Mouse (Mus musculus) kidney, embryonic 14.5 days (tissue): ENCODE data around the gene Arl9. TPM values are rescaled to one million over a fixed set of nuclear protein-coding genes. Genes with fewer than 3 reads are reported as not detected.

Source experiments
- ATAC-seq: fragments of 200-750 bp; cut with Nextera tagmentation; 2 replicates; pipeline ENCODE4 v1.8.0; 2017; ENCODE audit warnings: moderate number of reproducible peaks, mild to moderate bottlenecking, moderate TSS enrichment, moderate library complexity; ENCODE audit not compliant: low FRiP score, low TSS enrichment
- H3K27ac ChIP-seq: fragments of 300-500 bp; sonication (generic); 2 replicates; pipeline ENCODE4 v1.5.1; 2014; ENCODE audit warnings: low read depth, mild to moderate bottlenecking, low read length, moderate library complexity, mixed read lengths
- H3K27me3 ChIP-seq: fragments of 300-500 bp; sonication (generic); 2 replicates; pipeline ENCODE4 v1.6.1; 2014; ENCODE audit warnings: mild to moderate bottlenecking, low read length; ENCODE audit not compliant: control insufficient read depth, insufficient read depth
- H3K36me3 ChIP-seq: fragments of 300-500 bp; sonication (generic); 2 replicates; pipeline ENCODE4 v1.6.1; 2014; ENCODE audit warnings: low read length, mixed read lengths; ENCODE audit not compliant: control insufficient read depth, insufficient read depth
- H3K4me1 ChIP-seq: fragments of 300-500 bp; sonication (generic); 2 replicates; pipeline ENCODE4 v1.6.1; 2014; ENCODE audit warnings: low read length, mixed read lengths; ENCODE audit not compliant: control insufficient read depth, insufficient read depth
- H3K4me2 ChIP-seq: fragments of 300-500 bp; sonication (generic); replicated peaks from 2 replicates; pipeline ENCODE4 v1.6.1; 2014; ENCODE audit warnings: low read depth, mild to moderate bottlenecking, low read length
- H3K4me3 ChIP-seq: fragments of 300-500 bp; sonication (generic); 2 replicates; pipeline ENCODE4 v1.5.1; 2014; ENCODE audit warnings: mild to moderate bottlenecking, low read length
- H3K9ac ChIP-seq: fragments of 300-500 bp; sonication (generic); 2 replicates; pipeline ENCODE4 v1.6.1; 2014; ENCODE audit warnings: low read depth, mild to moderate bottlenecking, low read length, moderate library complexity
- H3K9me3 ChIP-seq: fragments of 300-500 bp; sonication (generic); 2 replicates; pipeline ENCODE4 v1.6.1; 2016; ENCODE audit warnings: low read length; ENCODE audit not compliant: control insufficient read depth
- WGBS: fragments of 180-500 bp; shearing (Covaris S2); extraction: QIAGEN DNeasy Blood & Tissue Kit; methylation state at CpG from one replicate; pipeline ENCODE4 v1.1.7; 2014; 5-methylcytosine and 5-hydroxymethylcytosine counted together
- polyA plus RNA-seq: library from polyadenylated mRNA; unstranded; fragments of >200 nt; fragmentation: Nextera tagmentation; extraction: Ambion mirVana; gene quantifications from 2 replicates; pipeline ENCODE4 v1.2.1, GENCODE M21; 2014

The Arl9 gene
- polyA plus RNA-seq, 1 experiment from 2014 or later, result not detected

DNA sequence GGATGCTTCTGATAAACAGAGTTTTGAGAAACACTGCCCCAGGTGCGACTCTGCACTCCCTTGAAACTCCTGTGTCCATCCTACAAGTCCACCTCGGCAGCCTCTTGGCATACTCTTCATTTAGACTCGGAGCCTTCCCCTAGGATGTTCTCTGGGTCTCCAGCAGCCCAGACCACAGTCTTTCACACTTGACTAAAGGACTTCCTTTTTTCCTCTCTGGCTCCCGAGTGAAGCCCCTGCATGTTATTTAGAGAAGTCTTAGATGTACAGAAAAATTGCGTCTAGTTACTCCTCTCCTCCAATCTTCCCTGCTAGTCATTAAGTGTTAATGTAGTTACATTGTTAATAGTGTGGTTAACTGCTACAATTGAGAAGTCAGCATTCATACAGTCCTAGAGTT lies 40.5 kb downstream of the Arl9 start:
- Histone ChIP-seq H3K27ac (no peak overlapping the region), H3K36me3 (no peaks in the 10 kb centered on the region), H3K4me2 (no peak overlapping the region), H3K9ac (no peak overlapping the region), H3K4me1 (no peaks in the 10 kb centered on the region), H3K27me3 (no peaks in the 10 kb centered on the region), H3K9me3 (no peaks in the 10 kb centered on the region), H3K4me3 (no peak overlapping the region)
- ATAC-seq, result no peak
- 72% methylated on average over 5 of the region's 5 CpGs for WGBS

DNA sequence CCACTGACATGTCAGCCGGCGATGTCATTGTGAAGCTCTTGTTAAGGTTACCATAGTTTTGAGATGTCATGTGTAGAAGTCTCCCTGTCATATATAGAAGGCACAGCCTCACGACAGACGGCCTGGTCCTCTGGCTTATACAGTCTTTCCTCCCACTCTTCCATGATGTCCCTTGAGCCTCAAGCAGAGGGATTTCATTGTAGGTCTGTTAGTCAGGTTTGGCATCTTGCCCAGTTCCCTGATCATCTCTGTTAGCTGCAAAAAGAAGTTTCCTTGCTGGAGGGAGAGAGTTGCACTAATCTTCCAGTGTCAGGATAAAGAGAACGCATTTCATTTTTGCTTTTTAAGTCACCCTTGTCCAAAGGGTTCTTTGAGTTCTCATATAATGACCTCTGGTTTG lies 48.8 kb downstream of the Arl9 start:
- H3K4me3 ChIP-seq, result no peak overlapping the region
- no peak overlapping the region for H3K27ac ChIP-seq
- 91% methylated on average over 5 of the region's 5 CpGs for WGBS
- no peaks in the 10 kb centered on the region for H3K36me3 ChIP-seq
- no peaks in the 10 kb centered on the region for H3K9me3 ChIP-seq
- no peak overlapping the region for H3K4me2 ChIP-seq
- no peaks in the 10 kb centered on the region for H3K27me3 ChIP-seq
- H3K4me1 ChIP-seq, result no peaks in the 10 kb centered on the region
- no peak for ATAC-seq
- no peak overlapping the region for H3K9ac ChIP-seq

- no peak overlapping the region for H3K9ac ChIP-seq
- H3K4me1 ChIP-seq, result 0 out of 2 replicates have a peak, but pooled peaks cover 6% of the 10 kb centered on the region
- H3K4me2 ChIP-seq, result no peak overlapping the region
- H3K36me3 ChIP-seq, result no peaks in the 10 kb centered on the region
- H3K27ac ChIP-seq, result no peak overlapping the region
- no peaks in the 10 kb centered on the region for H3K27me3 ChIP-seq
- H3K9me3 ChIP-seq, result no peaks in the 10 kb centered on the region
- H3K4me3 ChIP-seq, result no peak overlapping the region
- WGBS, result 65% methylated on average over 12 of the region's 12 CpGs
- no peak for ATAC-seq
Observed at GRCm38 (mm10) chr5:77056881-77057440, 53.1 kb downstream of the Arl9 start.

Other genes starting within 250 kb of the Arl9 start
- 13.2 and 20.8 TPM in 2 replicates for gene Aasdh, start 98.5 kb upstream of the Arl9 start, polyA plus RNA-seq
- 343 and 349 TPM in 2 replicates for gene Paics, start 52.7 kb upstream of the Arl9 start, polyA plus RNA-seq
- gene Ppat, start 52.5 kb upstream of the Arl9 start, polyA plus RNA-seq, result 34.9 and 51.7 TPM in 2 replicates
- gene Srp72, start 29.4 kb upstream of the Arl9 start, polyA plus RNA-seq, result 77.6 and 103 TPM in 2 replicates
- gene Thegl, start 12.0 kb downstream of the Arl9 start, polyA plus RNA-seq, result not detected in 2 replicates
- 2.0 and 3.2 TPM in 2 replicates for gene Hopx, start 111.1 kb downstream of the Arl9 start, polyA plus RNA-seq
- 1.6 and 1.7 TPM in 2 replicates for gene Spink2, start 207.4 kb downstream of the Arl9 start, polyA plus RNA-seq